Mouse (Mus musculus): Measurements from ENCODE around the gene Rwdd2a.

DNA sequence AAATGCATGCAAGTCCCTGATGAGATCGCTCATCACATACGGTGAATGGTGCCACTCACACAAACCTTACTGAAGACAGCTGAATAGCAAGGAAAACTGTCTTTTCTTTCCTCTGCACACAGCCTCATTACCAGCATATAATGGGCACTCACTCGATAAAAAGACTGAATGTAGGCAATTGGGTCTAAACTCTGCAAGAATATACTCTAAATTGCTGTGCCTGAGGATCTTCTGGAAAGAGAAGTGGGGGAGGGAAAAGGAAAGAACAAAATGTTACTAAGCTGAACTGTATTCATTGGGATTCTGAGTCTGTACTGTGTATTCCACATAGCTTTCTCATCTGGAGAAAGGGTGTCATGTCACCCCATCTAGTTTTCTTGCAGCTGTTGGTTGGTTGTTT lies 28.3 kb upstream of the Rwdd2a start:
- TF ChIP-seq CTCF (conservative IDR thresholded peaks at IDR 0.05; ENCODE audit: insufficient read depth, insufficient read length, low read depth, low read length) (no peak), POLR2A (IDR thresholded peaks at IDR 0.05; ENCODE audit: low read depth, low read length) (no peak)
